Mouse (Mus musculus): Measurements from ENCODE around the gene Foxp1. TPM values are rescaled to one million over a fixed set of nuclear protein-coding genes. Genes with fewer than 3 reads are reported as not detected.

The Foxp1 gene
- polyA plus RNA-seq, 1 experiment from 2014 or later = 52.4 TPM

DNA sequence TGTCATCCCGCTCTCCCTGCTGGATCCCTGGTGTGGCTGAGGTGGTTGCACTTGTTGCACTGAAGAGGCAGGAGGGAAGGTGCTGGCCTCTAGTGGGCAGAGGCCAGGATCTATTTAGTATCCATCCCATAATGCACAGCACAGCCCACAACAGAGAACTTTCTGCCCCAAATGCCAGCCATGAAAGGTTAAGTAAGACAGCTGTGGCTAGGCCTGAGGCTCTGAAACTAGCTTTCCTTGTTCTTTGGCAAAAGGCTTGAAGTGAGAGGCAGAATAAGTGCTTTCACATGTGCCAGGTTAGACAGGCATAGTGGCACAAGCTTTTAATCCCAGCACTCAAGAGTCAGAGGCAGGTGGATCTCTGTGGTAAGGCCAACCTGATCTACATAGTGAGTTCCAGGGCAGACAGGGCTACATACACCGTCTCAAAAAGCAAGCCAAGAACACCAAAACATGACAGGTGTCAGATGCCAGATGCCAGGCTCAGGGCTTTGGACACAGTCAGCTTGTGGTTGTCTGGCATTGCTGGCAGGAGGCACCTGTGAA is 137.4 kb downstream of the Foxp1 start:
- no peaks in the 10 kb centered on the region for H3K4me1 ChIP-seq (ENCODE audit: control insufficient read depth, insufficient read depth, low read length)
- no peaks in the 10 kb centered on the region for H3K27me3 ChIP-seq (ENCODE audit: control insufficient read depth, insufficient read depth, low read length)
- no peaks in the 10 kb centered on the region for H3K36me3 ChIP-seq (ENCODE audit: control insufficient read depth, insufficient read depth, low read length)
- H3K9ac ChIP-seq (replicated peaks; ENCODE audit: low read depth, low read length) = no peak overlapping the region
- no peak overlapping the region for H3K27ac ChIP-seq (ENCODE audit: low read depth, low read length)
- ATAC-seq (ENCODE audit: low read depth) = no peak
- WGBS = 81% methylated on average over 2 of the region's 2 CpGs
- no peaks in the 10 kb centered on the region for H3K9me3 ChIP-seq (ENCODE audit: control insufficient read depth, low read length)
- no peak overlapping the region for H3K4me2 ChIP-seq (ENCODE audit: low read depth, low read length)
- H3K4me3 ChIP-seq (ENCODE audit: low read depth, low read length) = no peak overlapping the region

DNA sequence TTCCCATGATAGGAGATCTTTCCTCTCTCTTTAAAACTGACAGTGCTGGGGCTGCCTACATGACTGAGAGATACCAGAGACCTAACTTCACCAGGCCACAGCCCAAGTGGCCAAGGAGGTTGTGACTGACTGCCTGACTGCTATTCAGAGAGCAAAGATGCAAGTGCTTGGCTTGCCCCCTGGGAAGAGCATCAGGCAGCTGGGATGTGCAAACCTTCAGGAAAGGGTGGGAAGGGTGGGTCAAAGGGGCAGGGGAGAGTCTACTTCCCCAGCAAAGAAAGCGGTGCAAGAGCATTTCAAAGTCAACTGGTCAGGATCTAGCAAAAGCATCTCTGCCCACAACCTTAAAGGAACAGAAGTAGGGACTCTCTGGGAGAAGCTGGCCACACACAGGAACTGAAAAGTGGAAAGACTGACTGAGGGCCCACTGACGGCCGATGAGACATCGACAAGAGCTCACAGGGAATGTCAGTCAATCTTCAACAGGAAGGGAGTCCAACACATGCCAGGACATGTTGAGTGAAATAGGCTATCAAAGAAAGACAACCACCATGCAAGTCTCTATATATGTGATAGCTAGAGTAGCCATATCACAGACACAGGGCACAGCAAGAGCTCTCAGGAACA is 138.6 kb downstream of the Foxp1 start:
- H3K36me3 ChIP-seq (ENCODE audit: control insufficient read depth, insufficient read depth, low read length) = no peaks in the 10 kb centered on the region
- H3K4me1 ChIP-seq (ENCODE audit: control insufficient read depth, insufficient read depth, low read length) = no peaks in the 10 kb centered on the region
- no peak overlapping the region for H3K27ac ChIP-seq (ENCODE audit: low read depth, low read length)
- H3K9me3 ChIP-seq (ENCODE audit: control insufficient read depth, low read length) = no peaks in the 10 kb centered on the region
- H3K9ac ChIP-seq (replicated peaks; ENCODE audit: low read depth, low read length) = no peak overlapping the region
- H3K27me3 ChIP-seq (ENCODE audit: control insufficient read depth, insufficient read depth, low read length) = no peaks in the 10 kb centered on the region
- no peak for ATAC-seq (ENCODE audit: low read depth)
- WGBS = 76% methylated on average over 4 of the region's 4 CpGs
- H3K4me2 ChIP-seq (ENCODE audit: low read depth, low read length) = no peak overlapping the region
- no peak overlapping the region for H3K4me3 ChIP-seq (ENCODE audit: low read depth, low read length)

DNA sequence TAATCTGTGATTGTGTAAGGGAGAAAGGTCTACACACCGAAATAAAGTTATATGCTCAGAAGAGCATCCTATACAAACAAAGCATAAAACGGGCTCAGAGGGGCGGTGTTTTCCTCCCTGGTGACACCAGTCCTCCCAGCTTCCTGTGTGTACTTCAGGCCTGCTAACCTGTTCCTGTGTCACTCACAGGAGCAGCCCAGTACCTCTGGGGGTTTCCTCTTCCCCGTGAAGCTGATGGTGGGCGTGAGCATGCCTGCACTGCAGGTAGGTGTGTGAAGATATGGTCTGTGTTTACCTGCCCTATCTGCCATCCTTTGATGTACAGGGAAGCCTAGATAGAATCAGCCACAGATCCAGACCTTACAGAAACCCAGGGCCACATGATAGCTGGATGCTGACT is 142.4 kb downstream of the Foxp1 start:
- Histone ChIP-seq H3K27me3 (ENCODE audit: control insufficient read depth, insufficient read depth, low read length) (no peaks in the 10 kb centered on the region), H3K27ac (ENCODE audit: low read depth, low read length) (no peak overlapping the region), H3K9ac (replicated peaks; ENCODE audit: low read depth, low read length) (no peak overlapping the region), H3K4me2 (ENCODE audit: low read depth, low read length) (no peak overlapping the region), H3K4me1 (ENCODE audit: control insufficient read depth, insufficient read depth, low read length) (peaks cover 5% of the 10 kb centered on the region; the same call in 1 of the 2 replicates), H3K4me3 (ENCODE audit: low read depth, low read length) (no peak overlapping the region), H3K9me3 (ENCODE audit: control insufficient read depth, low read length) (no peaks in the 10 kb centered on the region), H3K36me3 (ENCODE audit: control insufficient read depth, insufficient read depth, low read length) (no peaks in the 10 kb centered on the region)
- 77% methylated on average over 5 of the region's 5 CpGs for WGBS
- no peak for ATAC-seq (ENCODE audit: low read depth)

DNA sequence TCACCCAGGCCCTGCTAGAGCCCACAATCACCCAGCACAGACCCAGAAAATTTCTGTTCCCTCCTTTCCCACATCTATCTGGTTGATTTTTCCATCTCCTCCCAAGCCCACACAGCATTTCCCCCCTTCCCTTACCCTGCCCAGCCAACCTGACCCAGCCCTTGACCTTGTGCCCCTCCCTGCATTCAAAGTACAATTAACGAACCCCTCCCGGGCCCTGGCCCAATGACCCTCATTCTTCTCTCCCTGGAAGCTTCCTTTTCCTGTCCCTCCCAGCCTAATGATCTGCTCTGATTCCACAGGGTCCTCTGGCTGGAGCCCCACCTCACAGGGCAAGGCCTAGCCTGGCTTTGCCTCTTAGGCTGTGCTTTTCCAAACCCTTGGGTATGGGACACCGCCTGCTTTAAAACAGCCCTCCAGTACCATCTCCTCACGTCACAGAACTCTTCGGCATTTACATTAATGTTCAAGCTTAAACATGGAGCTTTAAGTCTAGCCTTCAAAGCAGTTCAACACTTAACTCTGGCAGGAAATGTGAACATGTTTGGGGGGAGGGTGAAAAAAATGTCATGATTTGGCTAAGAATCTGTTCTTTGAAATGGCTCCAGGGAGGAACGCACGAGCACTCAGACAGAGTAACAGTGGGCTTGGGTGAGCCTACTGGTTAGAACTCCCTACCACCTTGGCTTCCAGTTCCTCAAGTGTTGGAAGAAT is 143.4 kb downstream of the Foxp1 start:
- Histone ChIP-seq H3K9ac (replicated peaks; ENCODE audit: low read depth, low read length) (no peak overlapping the region), H3K4me3 (ENCODE audit: low read depth, low read length) (no peak overlapping the region), H3K27ac (ENCODE audit: low read depth, low read length) (no peak overlapping the region), H3K4me1 (ENCODE audit: control insufficient read depth, insufficient read depth, low read length) (peaks cover 5% of the 10 kb centered on the region; the same call in 1 of the 2 replicates), H3K36me3 (ENCODE audit: control insufficient read depth, insufficient read depth, low read length) (no peaks in the 10 kb centered on the region), H3K9me3 (ENCODE audit: control insufficient read depth, low read length) (no peaks in the 10 kb centered on the region), H3K4me2 (ENCODE audit: low read depth, low read length) (no peak overlapping the region), H3K27me3 (ENCODE audit: control insufficient read depth, insufficient read depth, low read length) (no peaks in the 10 kb centered on the region)
- 79% methylated on average over 7 of the region's 7 CpGs for WGBS
- ATAC-seq (ENCODE audit: low read depth) = no peak

- Histone ChIP-seq H3K27me3 (ENCODE audit: control insufficient read depth, insufficient read depth, low read length) (no peaks in the 10 kb centered on the region), H3K4me3 (ENCODE audit: low read depth, low read length) (no peak overlapping the region), H3K36me3 (ENCODE audit: control insufficient read depth, insufficient read depth, low read length) (no peaks in the 10 kb centered on the region), H3K4me1 (ENCODE audit: control insufficient read depth, insufficient read depth, low read length) (peaks cover 5% of the 10 kb centered on the region; the same call in 1 of the 2 replicates), H3K27ac (ENCODE audit: low read depth, low read length) (no peak overlapping the region), H3K4me2 (ENCODE audit: low read depth, low read length) (no peak overlapping the region), H3K9me3 (ENCODE audit: control insufficient read depth, low read length) (no peaks in the 10 kb centered on the region), H3K9ac (replicated peaks; ENCODE audit: low read depth, low read length) (no peak overlapping the region)
- WGBS = 52% methylated on average over 4 of the region's 4 CpGs
- ATAC-seq (ENCODE audit: low read depth) = no peak
Measured at GRCm38 (mm10) chr6:99377716-99378115, 144.8 kb downstream of the Foxp1 start.

DNA sequence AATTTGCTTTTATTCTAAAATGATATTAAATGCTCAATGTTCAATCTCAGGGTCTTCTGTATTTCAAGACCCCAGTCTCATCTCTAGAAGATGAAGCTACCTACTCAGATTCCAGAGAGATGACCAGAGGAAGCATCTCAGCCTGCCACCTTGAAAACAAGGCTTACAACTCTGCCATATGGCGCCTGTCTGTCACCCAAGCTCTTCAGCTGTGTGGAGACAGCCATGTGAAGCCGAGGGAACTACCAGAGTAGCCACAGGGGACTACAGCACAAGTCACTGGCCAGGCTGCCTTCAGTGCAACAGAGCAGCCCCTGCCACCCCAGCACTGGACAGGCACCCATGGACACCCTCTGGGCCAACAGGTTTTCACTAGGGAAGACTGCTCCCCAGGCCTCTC is 145.4 kb downstream of the Foxp1 start:
- Histone ChIP-seq H3K4me2 (ENCODE audit: low read depth, low read length) (no peak overlapping the region), H3K9me3 (ENCODE audit: control insufficient read depth, low read length) (no peaks in the 10 kb centered on the region), H3K27me3 (ENCODE audit: control insufficient read depth, insufficient read depth, low read length) (no peaks in the 10 kb centered on the region), H3K9ac (replicated peaks; ENCODE audit: low read depth, low read length) (no peak overlapping the region), H3K36me3 (ENCODE audit: control insufficient read depth, insufficient read depth, low read length) (no peaks in the 10 kb centered on the region), H3K4me1 (ENCODE audit: control insufficient read depth, insufficient read depth, low read length) (peaks cover 5% of the 10 kb centered on the region; the same call in 1 of the 2 replicates), H3K4me3 (ENCODE audit: low read depth, low read length) (no peak overlapping the region), H3K27ac (ENCODE audit: low read depth, low read length) (no peak overlapping the region)
- ATAC-seq (ENCODE audit: low read depth) = no peak
- 76% methylated on average over 2 of the region's 2 CpGs for WGBS

DNA sequence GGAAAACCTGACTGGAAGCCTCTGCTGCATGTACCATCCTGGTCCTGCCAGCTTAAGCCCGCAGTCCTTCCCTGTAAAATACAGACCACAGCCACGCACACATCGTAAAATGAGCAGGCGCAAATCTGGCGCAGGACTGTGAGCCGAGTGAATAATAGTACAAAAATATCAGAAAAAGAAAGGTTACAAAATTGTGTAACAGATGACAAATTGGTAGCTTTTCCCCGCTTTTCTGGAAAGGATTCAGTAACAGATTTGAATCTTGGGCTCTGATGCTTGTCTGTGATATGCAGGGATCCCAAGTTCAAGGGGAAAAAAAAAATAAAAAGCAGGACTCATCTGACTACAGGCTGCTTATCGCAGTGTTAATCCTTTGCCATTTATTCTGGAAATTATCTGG is 145.8 kb downstream of the Foxp1 start:
- no peak for ATAC-seq (ENCODE audit: low read depth)
- H3K9ac ChIP-seq (replicated peaks; ENCODE audit: low read depth, low read length) = no peak overlapping the region
- no peak overlapping the region for H3K4me3 ChIP-seq (ENCODE audit: low read depth, low read length)
- H3K36me3 ChIP-seq (ENCODE audit: control insufficient read depth, insufficient read depth, low read length) = no peaks in the 10 kb centered on the region
- H3K27me3 ChIP-seq (ENCODE audit: control insufficient read depth, insufficient read depth, low read length) = no peaks in the 10 kb centered on the region
- 80% methylated on average over 8 of the region's 8 CpGs for WGBS
- no peak overlapping the region for H3K27ac ChIP-seq (ENCODE audit: low read depth, low read length)
- no peak overlapping the region for H3K4me2 ChIP-seq (ENCODE audit: low read depth, low read length)
- H3K9me3 ChIP-seq (ENCODE audit: control insufficient read depth, low read length) = no peaks in the 10 kb centered on the region
- H3K4me1 ChIP-seq (ENCODE audit: control insufficient read depth, insufficient read depth, low read length) = peaks cover 5% of the 10 kb centered on the region; the same call in 1 of the 2 replicates

DNA sequence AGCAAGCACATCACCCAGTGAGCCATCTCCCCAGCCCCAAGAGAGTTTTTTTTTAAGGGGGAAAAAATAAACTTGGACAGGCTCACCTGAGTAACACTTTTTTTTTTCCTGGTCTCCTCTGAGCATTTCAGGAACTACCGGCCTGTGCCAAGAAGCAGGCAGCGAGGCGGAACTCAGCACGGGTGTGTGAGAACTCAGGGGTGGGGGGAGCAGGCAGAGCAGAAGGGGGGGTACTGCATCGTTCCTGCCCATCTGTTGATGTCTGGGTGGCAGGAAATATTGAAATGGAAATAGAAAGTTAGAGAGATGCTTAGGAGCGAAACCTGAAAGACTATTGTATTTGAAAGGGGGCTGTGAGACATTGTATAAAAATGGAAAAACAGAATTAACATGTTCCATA is 146.7 kb downstream of the Foxp1 start:
- no peak for ATAC-seq (ENCODE audit: low read depth)
- H3K4me2 ChIP-seq (ENCODE audit: low read depth, low read length) = no peak overlapping the region
- H3K4me3 ChIP-seq (ENCODE audit: low read depth, low read length) = no peak overlapping the region
- no peaks in the 10 kb centered on the region for H3K36me3 ChIP-seq (ENCODE audit: control insufficient read depth, insufficient read depth, low read length)
- H3K9ac ChIP-seq (replicated peaks; ENCODE audit: low read depth, low read length) = no peak overlapping the region
- no peaks in the 10 kb centered on the region for H3K9me3 ChIP-seq (ENCODE audit: control insufficient read depth, low read length)
- no peaks in the 10 kb centered on the region for H3K27me3 ChIP-seq (ENCODE audit: control insufficient read depth, insufficient read depth, low read length)
- H3K4me1 ChIP-seq (ENCODE audit: control insufficient read depth, insufficient read depth, low read length) = peaks cover 5% of the 10 kb centered on the region; the same call in 1 of the 2 replicates
- 62% methylated on average over 6 of the region's 6 CpGs for WGBS
- H3K27ac ChIP-seq (ENCODE audit: low read depth, low read length) = no peak overlapping the region

DNA sequence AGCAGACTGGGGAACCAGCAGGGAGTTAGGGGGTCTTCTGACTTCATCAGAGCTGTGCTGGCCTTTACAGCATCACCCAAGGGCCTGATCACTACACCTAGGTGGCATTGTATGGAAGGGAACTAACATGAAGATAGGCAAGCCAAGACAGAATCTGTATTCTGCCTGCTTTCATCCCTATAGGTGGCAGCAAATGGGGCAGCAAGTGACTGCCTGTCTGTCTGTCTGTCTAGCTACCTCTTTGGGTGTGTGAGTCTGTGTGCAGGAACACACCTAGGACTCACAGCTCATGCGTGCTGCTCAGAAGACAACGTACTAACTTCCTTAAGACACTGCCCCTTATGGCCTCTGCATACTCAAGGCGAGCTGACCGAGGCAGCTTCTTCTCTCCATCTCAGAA is 147.1 kb downstream of the Foxp1 start:
- peaks cover 5% of the 10 kb centered on the region; the same call in 1 of the 2 replicates for H3K4me1 ChIP-seq (ENCODE audit: control insufficient read depth, insufficient read depth, low read length)
- no peaks in the 10 kb centered on the region for H3K27me3 ChIP-seq (ENCODE audit: control insufficient read depth, insufficient read depth, low read length)
- no peak overlapping the region for H3K4me2 ChIP-seq (ENCODE audit: low read depth, low read length)
- ATAC-seq (ENCODE audit: low read depth) = no peak
- H3K36me3 ChIP-seq (ENCODE audit: control insufficient read depth, insufficient read depth, low read length) = no peaks in the 10 kb centered on the region
- WGBS = 57% methylated on average over 4 of the region's 4 CpGs
- no peak overlapping the region for H3K4me3 ChIP-seq (ENCODE audit: low read depth, low read length)
- no peak overlapping the region for H3K27ac ChIP-seq (ENCODE audit: low read depth, low read length)
- H3K9me3 ChIP-seq (ENCODE audit: control insufficient read depth, low read length) = no peaks in the 10 kb centered on the region
- no peak overlapping the region for H3K9ac ChIP-seq (replicated peaks; ENCODE audit: low read depth, low read length)
